ENCODE assay signal across 16 mouse cellular contexts in genomic region chr8:46332389-46333061, GRCm38 (mm10). TPM values are rescaled to one million over a fixed set of nuclear protein-coding genes. Genes with fewer than 3 reads are reported as not detected.
DNase-seq lines count a peak whose midpoint lies in the region; ATAC-seq and TF ChIP-seq lines count a peak whose summit lies in the region.
"Had no signal": no experiment of that assay in that cellular context is flagged by ENCODE, and none has a peak within 500 bp of the region (broad histone marks: within the 10 kb centered on the region; RNA-seq: fewer than 3 reads in every experiment).

No protein-coding gene starts in this region.

- no peaks in the 10 kb centered on the region for H3K36me3 ChIP-seq in hindbrain, embryonic 10.5 days
- no peaks in the 10 kb centered on the region for H3K36me3 ChIP-seq in hindbrain, embryonic 13.5 days
- H3K36me3 ChIP-seq in liver, postnatal 0 days (replicated peaks; ENCODE audit: insufficient read depth, low read length): no peaks in the 10 kb centered on the region
- H3K36me3 ChIP-seq: stomach, embryonic 15.5 days had no signal

- no peak for TF ChIP-seq CTCF in liver, postnatal 0 days (IDR thresholded peaks at IDR 0.05; ENCODE audit: low read depth)

- no peaks in the 10 kb centered on the region for H3K9me3 ChIP-seq in hindbrain, embryonic 10.5 days
- no peaks in the 10 kb centered on the region for H3K9me3 ChIP-seq in hindbrain, embryonic 13.5 days
- no peaks in the 10 kb centered on the region for H3K9me3 ChIP-seq in liver, postnatal 0 days (ENCODE audit: low read length)
- H3K9me3 ChIP-seq: stomach, embryonic 15.5 days had no signal

- H3K27me3 ChIP-seq in hindbrain, embryonic 10.5 days (ENCODE audit: insufficient read depth, poor library complexity, severe bottlenecking): no peaks in the 10 kb centered on the region
- H3K27me3 ChIP-seq in hindbrain, embryonic 13.5 days: no peaks in the 10 kb centered on the region
- H3K27me3 ChIP-seq in liver, postnatal 0 days (ENCODE audit: insufficient read depth, low read length): no peaks in the 10 kb centered on the region
- H3K27me3 ChIP-seq: Patski; stomach, embryonic 15.5 days had no signal

- H3K9ac ChIP-seq in hindbrain, embryonic 13.5 days: no peak overlapping the region
- no peak overlapping the region for H3K9ac ChIP-seq in liver, postnatal 0 days (replicated peaks)
- H3K9ac ChIP-seq: liver, embryonic 14.5 days; stomach, embryonic 15.5 days had no signal

- no peak overlapping the region for H3K4me3 ChIP-seq in hindbrain, embryonic 10.5 days
- H3K4me3 ChIP-seq in hindbrain, embryonic 13.5 days: no peak overlapping the region
- H3K4me3 ChIP-seq in liver, postnatal 0 days (ENCODE audit: low read depth, low read length): no peak overlapping the region
- H3K4me3 ChIP-seq: stomach, embryonic 15.5 days had no signal

- peak; percentile 43 for DNase-seq in adrenal gland, postnatal 10 days
- DNase-seq in adrenal gland, postnatal 25 days: no peak
- DNase-seq in hindbrain, embryonic 10.5 days (ENCODE audit: low spot score): peak; percentile 20
- peak; percentile 41 for DNase-seq in liver, postnatal 0 days
- DNase-seq in liver: no peak
- no peak for DNase-seq in frontal cortex, adult 2 months (ENCODE audit: extremely low spot score in 1 of 2, low spot score in 1 of 2)
- DNase-seq: heart, postnatal 36 days; midbrain, embryonic 14.5 days; thymus, postnatal 4 days had no signal

- no peak overlapping the region for H3K4me2 ChIP-seq in hindbrain, embryonic 13.5 days
- H3K4me2 ChIP-seq in liver, postnatal 0 days (ENCODE audit: low read depth, low read length): no peak overlapping the region
- H3K4me2 ChIP-seq: stomach, embryonic 15.5 days had no signal

- WGBS in hindbrain, embryonic 10.5 days: 82% methylated on average over 7 of the region's 7 CpGs
- WGBS in hindbrain, embryonic 13.5 days: 81% methylated on average over 7 of the region's 7 CpGs
- 86% methylated on average over 7 of the region's 7 CpGs for WGBS in liver, postnatal 0 days (ENCODE audit: insufficient replicate concordance)

- H3K27ac ChIP-seq in hindbrain, embryonic 10.5 days: no peak overlapping the region
- H3K27ac ChIP-seq in hindbrain, embryonic 13.5 days: no peak overlapping the region
- no peak overlapping the region for H3K27ac ChIP-seq in liver, postnatal 0 days (ENCODE audit: low read depth)
- H3K27ac ChIP-seq: kidney, postnatal 0 days; liver, embryonic 14.5 days; stomach, embryonic 15.5 days had no signal

- no peak for ATAC-seq in hindbrain, embryonic 13.5 days (ENCODE audit: low FRiP score)
- peak; percentile 90 for ATAC-seq in liver, postnatal 0 days
- no peak for ATAC-seq in megakaryocyte, adult 5-6 weeks (ENCODE audit: poor library complexity, severe bottlenecking)

- H3K4me1 ChIP-seq in hindbrain, embryonic 10.5 days (replicated peaks): peaks cover 17% of the 10 kb centered on the region
- no peaks in the 10 kb centered on the region for H3K4me1 ChIP-seq in hindbrain, embryonic 13.5 days (replicated peaks)
- 0 out of 2 replicates have a peak, but pooled peaks cover 2% of the 10 kb centered on the region for H3K4me1 ChIP-seq in liver, postnatal 0 days (ENCODE audit: insufficient read depth)
- H3K4me1 ChIP-seq: stomach, embryonic 15.5 days had no signal

- TF ChIP-seq EP300 in liver, postnatal 0 days (IDR thresholded peaks at IDR 0.05; ENCODE audit: low read depth): no peak

RNA-seq across cellular contexts. Expression of gene Helt, which starts 38.1 kb away (rescaled TPM):
- not detected for total RNA-seq in adrenal gland, postnatal 10 days (2021)
- not detected in 2 replicates for total RNA-seq in adrenal gland, postnatal 25 days (2021)
- 0.27 and 0.41 TPM in 2 replicates for polyA plus RNA-seq in hindbrain, embryonic 10.5 days (2016; fragmentation: Nextera tagmentation; extraction: Ambion mirVana)
- 1.8 and 1.9 TPM in 2 replicates for polyA plus RNA-seq in hindbrain, embryonic 13.5 days (2015; fragmentation: Nextera tagmentation; extraction: Ambion mirVana)
- not detected in 2 replicates for polyA plus RNA-seq in liver, postnatal 0 days (2015; fragmentation: Nextera tagmentation; extraction: Ambion mirVana)
- polyA plus RNA-seq in frontal cortex, adult 2 months (2012; rRNA removed): 0.18 and 0.34 TPM in 2 replicates
- total RNA-seq in megakaryocyte, adult 5-6 weeks (2015): not detected in 2 replicates
- total RNA-seq in megakaryocyte, adult 5-6 weeks (2017): not detected in 2 replicates
- total RNA-seq: adrenal gland, adult 18-20 months had no signal
- polyA plus RNA-seq: kidney, postnatal 0 days; liver, embryonic 14.5 days; Patski had no signal

Comparison
In these comparisons a context has a peak if more than half of its experiments do, and no peak if none do; other contexts are left out.
1. DNase-seq: peak in adrenal gland, postnatal 10 days (single experiment), hindbrain, embryonic 10.5 days (single experiment) and liver, postnatal 0 days (single experiment); none in adrenal gland, postnatal 25 days (single experiment), liver (single experiment) and frontal cortex, adult 2 months (0 of 2).